Mouse (Mus musculus) macrophage (primary cell): Measurements from ENCODE around the gene Fcrl6. TPM values are rescaled to one million over a fixed set of nuclear protein-coding genes. Genes with fewer than 3 reads are reported as not detected.
A peak's percentile ranks its signal among the peaks of the same experiment; 100 is the strongest.

Experiments used
- H3K27ac ChIP-seq: fragments of 350-480 bp; formaldehyde crosslinking; 2 replicates; pipeline ENCODE4 v1.9.0; 2021
- H3K36me3 ChIP-seq: fragments of 350-480 bp; formaldehyde crosslinking; 2 replicates; pipeline ENCODE4 v1.9.0; 2021; ENCODE audit errors: inconsistent target
- H3K4me3 ChIP-seq: fragments of 350-480 bp; formaldehyde crosslinking; 2 replicates; pipeline ENCODE4 v1.9.0; 2021; ENCODE audit errors: inconsistent target
- H3K79me2 ChIP-seq: fragments of 350-480 bp; formaldehyde crosslinking; 2 replicates; pipeline ENCODE4 v1.9.0; 2021; ENCODE audit errors: inconsistent target
- WGBS: methylation state at CpG from one replicate; pipeline ENCODE4 v1.1.7; 2026; ENCODE audit warnings: inconsistent platforms; ENCODE audit not compliant: missing documents; 5-methylcytosine and 5-hydroxymethylcytosine counted together
- polyA plus RNA-seq: library from polyadenylated mRNA; stranded (reverse); fragments of 250-400 nt; gene quantifications from 3 replicates; pipeline ENCODE4 v1.2.4, GENCODE M21; 2018; ENCODE audit warnings: inconsistent platforms

The Fcrl6 gene
- polyA plus RNA-seq, 1 experiment from 2014 or later: not detected

DNA sequence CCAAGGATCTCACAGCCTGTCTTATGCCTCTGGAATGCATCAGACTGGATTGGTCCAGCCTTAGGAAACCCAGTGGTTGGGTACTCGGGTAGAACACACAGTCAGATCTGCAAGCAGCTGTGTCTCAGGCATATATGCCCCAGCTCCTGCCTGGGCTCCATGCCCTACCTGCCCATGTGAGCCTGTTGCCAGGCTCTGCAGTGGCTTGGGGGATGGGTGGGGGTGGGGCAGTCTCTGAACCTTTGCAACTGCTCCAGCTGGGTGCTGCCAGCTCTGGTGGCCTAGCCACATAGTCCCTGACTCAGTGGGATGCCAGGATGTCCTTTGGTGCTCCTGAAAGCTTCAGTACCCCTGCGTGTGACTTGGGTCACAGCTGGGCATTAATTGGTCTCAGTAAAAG, 53.0 kb downstream of the Fcrl6 start:
- H3K27ac ChIP-seq: no peak overlapping the region
- no peaks in the 10 kb centered on the region for H3K36me3 ChIP-seq
- peak overlapping the region; percentile 82 for H3K4me3 ChIP-seq
- no peaks in the 10 kb centered on the region; the same call in 1 of the 2 replicates for H3K79me2 ChIP-seq
- WGBS: 33% methylated on average over 2 of the region's 2 CpGs

DNA sequence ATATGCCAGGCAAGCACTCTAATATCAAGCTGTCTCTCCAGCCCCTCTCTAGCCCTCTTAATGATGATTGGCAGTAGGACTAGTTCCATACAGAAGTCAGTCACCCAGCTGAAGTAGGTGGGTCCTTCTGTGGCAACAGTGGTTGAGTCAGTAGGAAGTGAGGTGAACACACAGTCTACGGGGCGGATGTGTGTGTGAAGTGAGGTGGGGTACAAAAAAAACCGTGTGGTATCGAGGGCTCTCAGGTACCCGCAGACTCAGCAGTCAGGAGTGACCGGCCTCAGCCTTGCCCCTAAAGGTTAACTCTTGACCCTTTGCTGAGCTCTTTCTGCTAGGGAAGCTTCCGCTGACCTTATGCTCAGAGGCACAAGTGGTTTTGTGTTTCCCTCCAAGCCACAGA, 53.9 kb downstream of the Fcrl6 start:
- H3K36me3 ChIP-seq: no peaks in the 10 kb centered on the region
- H3K79me2 ChIP-seq: no peaks in the 10 kb centered on the region; the same call in 1 of the 2 replicates
- WGBS: 26% methylated on average over 7 of the region's 7 CpGs
- H3K27ac ChIP-seq: no peak overlapping the region
- H3K4me3 ChIP-seq: no peak overlapping the region

Other genes with a start within 250 kb of the Fcrl6 start
- gene Pigm, start 226.0 kb downstream of the Fcrl6 start, polyA plus RNA-seq: 5.6 to 9.2 TPM (median 7.8 TPM) in 3 replicates
- 8.4 to 43.7 TPM (median 12.1 TPM) in 3 replicates for gene Slamf9, start 127.2 kb downstream of the Fcrl6 start, polyA plus RNA-seq
- 0.24 to 1.5 TPM (median 0.64 TPM) in 3 replicates for gene Igsf9, start 120.8 kb downstream of the Fcrl6 start, polyA plus RNA-seq
- gene Tagln2, start 102.5 kb downstream of the Fcrl6 start, polyA plus RNA-seq: 178 to 475 TPM (median 441 TPM) in 3 replicates
- gene Cfap45, start 81.8 kb downstream of the Fcrl6 start, polyA plus RNA-seq: 1.6 to 2.7 TPM (median 1.7 TPM) in 3 replicates
- gene Vsig8, start 46.6 kb downstream of the Fcrl6 start, polyA plus RNA-seq: 0.23 to 0.37 TPM (median 0.32 TPM) in 3 replicates
- gene Slamf8, start 12.0 kb downstream of the Fcrl6 start, polyA plus RNA-seq: 4.9 to 26.0 TPM (median 20.1 TPM) in 3 replicates
- 11.6 to 19.7 TPM (median 15.7 TPM) in 3 replicates for gene Dusp23, start 30.4 kb upstream of the Fcrl6 start, polyA plus RNA-seq
- not detected in 3 replicates for gene Crp, start 95.5 kb upstream of the Fcrl6 start, polyA plus RNA-seq